Mouse (Mus musculus) hindbrain, embryonic 13.5 days (tissue): ENCODE data around the gene Ttc41. TPM values are rescaled to one million over a fixed set of nuclear protein-coding genes. Genes with fewer than 3 reads are reported as not detected.

Experiments
- ATAC-seq: fragments of 200-750 bp; cut with Nextera tagmentation; 2 replicates; pipeline ENCODE4 v1.8.0; 2017; ENCODE audit warnings: moderate TSS enrichment; ENCODE audit not compliant: low FRiP score
- H3K27ac ChIP-seq: fragments of 300-500 bp; sonication (generic); 2 replicates; pipeline ENCODE4 v1.5.1; 2015; ENCODE audit warnings: inconsistent platforms, mild to moderate bottlenecking, moderate library complexity
- H3K27me3 ChIP-seq: fragments of 300-500 bp; sonication (generic); 2 replicates; pipeline ENCODE4 v1.6.1; 2015; ENCODE audit warnings: mild to moderate bottlenecking, inconsistent platforms
- H3K36me3 ChIP-seq: fragments of 300-500 bp; sonication (generic); 2 replicates; pipeline ENCODE4 v1.6.1; 2015; ENCODE audit warnings: mild to moderate bottlenecking, inconsistent platforms
- H3K4me1 ChIP-seq: fragments of 300-500 bp; sonication (generic); replicated peaks from 2 replicates; pipeline ENCODE4 v1.6.1; 2015; ENCODE audit warnings: inconsistent platforms
- H3K4me2 ChIP-seq: fragments of 300-500 bp; sonication (generic); 2 replicates; pipeline ENCODE4 v1.6.1; 2015; ENCODE audit warnings: inconsistent platforms, mild to moderate bottlenecking, moderate library complexity
- H3K4me3 ChIP-seq: fragments of 300-500 bp; sonication (generic); 2 replicates; pipeline ENCODE4 v1.5.1; 2015; ENCODE audit warnings: mild to moderate bottlenecking, inconsistent platforms
- H3K9ac ChIP-seq: fragments of 300-500 bp; sonication (generic); 2 replicates; pipeline ENCODE4 v1.6.1; 2015; ENCODE audit warnings: mild to moderate bottlenecking, inconsistent platforms
- H3K9me3 ChIP-seq: fragments of 300-500 bp; sonication (generic); 2 replicates; pipeline ENCODE4 v1.6.1; 2016; ENCODE audit warnings: inconsistent platforms
- WGBS: fragments of 180-500 bp; shearing (Covaris S2); methylation state at CpG from one replicate; pipeline ENCODE4 v1.1.7; 2015; 5-methylcytosine and 5-hydroxymethylcytosine counted together
- microRNA-seq: library from miRNA; unstranded; fragments of <30 nt; microRNA quantifications from one replicate; pipeline ENCODE4, GENCODE M21; 2016
- polyA plus RNA-seq: library from polyadenylated mRNA; unstranded; fragments of >200 nt; fragmentation: Nextera tagmentation; extraction: Ambion mirVana; gene quantifications from 2 replicates; pipeline ENCODE4 v1.2.1, GENCODE M21; 2015

Ttc41 gene
- polyA plus RNA-seq, 1 experiment from 2014 or later, result 3.2 TPM

- 82% methylated on average over 7 of the region's 7 CpGs for WGBS
- no peak for ATAC-seq
These were observed 109.5 kb downstream of the Ttc41 start for GRCm38 (mm10) chr10:86815133-86815532.

GRCm38 (mm10) chr10:86819649-86820165, 114.1 kb downstream of the Ttc41 start:
- Histone ChIP-seq H3K4me2 (0 out of 2 replicates have a peak overlapping the region, but pooled peaks have one; percentile 6), H3K9me3 (no peaks in the 10 kb centered on the region), H3K9ac (peak overlapping the region; percentile 39; the same call in 1 of the 2 replicates), H3K36me3 (peaks cover 17% of the 10 kb centered on the region), H3K27ac (peak overlapping the region; percentile 62), H3K4me3 (no peak overlapping the region), H3K27me3 (peaks cover 11% of the 10 kb centered on the region; the same call in 1 of the 2 replicates), H3K4me1 (peaks cover 19% of the 10 kb centered on the region)
- ATAC-seq, result peak; percentile 87
- WGBS, result 11% methylated on average over 8 of the region's 8 CpGs

More at GRCm38 (mm10) chr10:86815133-86815532, 109.5 kb downstream of the Ttc41 start:
- H3K27me3 ChIP-seq, result no peaks in the 10 kb centered on the region
- H3K36me3 ChIP-seq, result peaks cover 5% of the 10 kb centered on the region; the same call in 1 of the 2 replicates
- no peak overlapping the region for H3K4me3 ChIP-seq
- H3K4me2 ChIP-seq, result no peak overlapping the region
- no peak overlapping the region for H3K9ac ChIP-seq
- H3K9me3 ChIP-seq, result no peaks in the 10 kb centered on the region
- H3K27ac ChIP-seq, result no peak overlapping the region
- H3K4me1 ChIP-seq, result peaks cover 14% of the 10 kb centered on the region

- 94% methylated on average over 7 of the region's 7 CpGs for WGBS
- no peak overlapping the region for H3K4me2 ChIP-seq
- H3K27ac ChIP-seq, result no peak overlapping the region
- no peak overlapping the region for H3K4me3 ChIP-seq
- peaks cover 22% of the 10 kb centered on the region for H3K4me1 ChIP-seq
- no peaks in the 10 kb centered on the region for H3K9me3 ChIP-seq
- peaks cover 29% of the 10 kb centered on the region for H3K36me3 ChIP-seq
- H3K27me3 ChIP-seq, result peaks cover 11% of the 10 kb centered on the region; the same call in 1 of the 2 replicates
- no peak overlapping the region for H3K9ac ChIP-seq
- no peak for ATAC-seq
These were observed 115.4 kb downstream of the Ttc41 start for GRCm38 (mm10) chr10:86821014-86821413.

DNA sequence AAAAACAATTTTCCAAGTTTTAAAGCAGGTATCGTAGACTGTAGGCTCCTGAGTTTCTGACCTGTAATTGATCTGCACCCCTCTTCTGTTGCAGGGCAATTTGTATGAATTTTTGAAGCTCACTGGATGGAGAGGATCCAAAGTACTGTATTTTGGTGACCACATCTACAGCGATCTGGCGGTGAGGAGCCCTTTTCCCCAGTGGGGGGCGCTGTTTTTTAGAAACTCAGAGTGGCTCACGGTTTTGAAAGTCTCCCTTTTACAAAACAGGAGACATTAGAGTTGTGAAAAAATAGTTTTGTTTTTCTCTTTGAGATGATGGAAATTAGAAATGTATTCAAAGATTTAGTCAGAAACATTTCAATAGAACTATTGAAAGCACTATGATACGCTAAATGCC, 118.5 kb downstream of the Ttc41 start:
- no peak overlapping the region for H3K4me2 ChIP-seq
- H3K4me3 ChIP-seq, result no peak overlapping the region
- peaks cover 11% of the 10 kb centered on the region; the same call in 1 of the 2 replicates for H3K27me3 ChIP-seq
- no peak overlapping the region for H3K9ac ChIP-seq
- H3K4me1 ChIP-seq, result peaks cover 18% of the 10 kb centered on the region
- no peaks in the 10 kb centered on the region for H3K9me3 ChIP-seq
- WGBS, result 79% methylated on average over 6 of the region's 6 CpGs
- H3K36me3 ChIP-seq, result peaks cover 42% of the 10 kb centered on the region
- H3K27ac ChIP-seq, result no peak overlapping the region
- no peak for ATAC-seq

- Histone ChIP-seq H3K27me3 (peaks cover 11% of the 10 kb centered on the region; the same call in 1 of the 2 replicates), H3K4me1 (peaks cover 10% of the 10 kb centered on the region), H3K9me3 (no peaks in the 10 kb centered on the region), H3K9ac (no peak overlapping the region), H3K36me3 (peaks cover 46% of the 10 kb centered on the region), H3K4me3 (no peak overlapping the region), H3K27ac (no peak overlapping the region), H3K4me2 (no peak overlapping the region)
- ATAC-seq, result no peak
- 52% methylated on average over 14 of the region's 14 CpGs for WGBS
These were observed 119.3 kb downstream of the Ttc41 start for GRCm38 (mm10) chr10:86824871-86825270.

DNA sequence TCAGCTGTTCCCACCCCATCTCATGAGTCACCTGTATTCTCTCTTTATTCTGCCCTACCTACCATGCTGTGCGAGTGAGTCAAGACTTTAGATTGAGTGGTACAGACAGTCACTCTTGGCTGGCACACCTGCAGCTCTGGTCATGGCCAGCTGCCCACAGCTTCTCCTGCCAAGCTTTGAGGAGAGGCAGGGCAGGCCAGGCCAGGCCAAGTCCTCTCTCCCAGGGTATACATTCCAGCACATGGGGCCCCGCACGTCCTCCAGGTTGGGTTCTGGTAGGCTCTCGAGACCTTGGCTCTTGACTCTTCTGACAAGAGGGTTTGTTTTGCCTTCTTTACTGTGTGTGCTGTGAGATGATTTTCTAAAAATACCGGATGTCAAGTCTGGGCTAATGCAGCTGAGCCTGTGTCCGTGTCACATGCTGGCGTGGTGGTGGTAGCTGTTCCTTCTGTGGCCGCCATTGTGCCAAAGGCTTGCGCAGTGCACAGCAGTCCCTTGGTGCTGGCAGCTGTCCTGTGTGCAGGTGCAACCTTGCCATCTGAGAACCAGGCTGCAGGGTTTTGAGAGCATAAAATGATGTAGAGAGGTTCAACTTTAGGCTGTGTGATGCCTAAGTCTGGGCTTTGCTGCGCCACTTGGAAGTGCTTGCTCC, 120.4 kb downstream of the Ttc41 start:
- WGBS, result 94% methylated on average over 10 of the region's 10 CpGs
- Histone ChIP-seq H3K4me1 (0 out of 2 replicates have a peak, but pooled peaks cover 2% of the 10 kb centered on the region), H3K27ac (no peak overlapping the region), H3K4me3 (no peak overlapping the region), H3K9me3 (no peaks in the 10 kb centered on the region), H3K36me3 (peaks cover 40% of the 10 kb centered on the region), H3K9ac (no peak overlapping the region), H3K27me3 (peaks cover 9% of the 10 kb centered on the region; the same call in 1 of the 2 replicates), H3K4me2 (no peak overlapping the region)
- no peak for ATAC-seq

Small RNA genes within 50 kb of the gene (microRNA-seq; reads per million reads assigned to microRNA genes)
- gene Gm25745, result 0.93 reads per million

Other genes with a start within 250 kb of the Ttc41 start
- 16.7 and 18.3 TPM in 2 replicates for gene Syn3, start 206.9 kb upstream of the Ttc41 start, polyA plus RNA-seq
- gene Hsp90b1, start 302 bp upstream of the Ttc41 start, polyA plus RNA-seq, result 342 and 354 TPM in 2 replicates
- not detected in 2 replicates for gene Gm49358, start 58.2 kb downstream of the Ttc41 start, polyA plus RNA-seq
- gene Nt5dc3, start 73.2 kb downstream of the Ttc41 start, polyA plus RNA-seq, result 8.6 and 9.2 TPM in 2 replicates